Mouse (Mus musculus): ENCODE results near the gene Npm1. TPM values are rescaled to one million over a fixed set of nuclear protein-coding genes. Genes with fewer than 3 reads are reported as not detected.

Gene Npm1
- polyA plus RNA-seq, 1 experiment from 2014 or later = 704 TPM

DNA sequence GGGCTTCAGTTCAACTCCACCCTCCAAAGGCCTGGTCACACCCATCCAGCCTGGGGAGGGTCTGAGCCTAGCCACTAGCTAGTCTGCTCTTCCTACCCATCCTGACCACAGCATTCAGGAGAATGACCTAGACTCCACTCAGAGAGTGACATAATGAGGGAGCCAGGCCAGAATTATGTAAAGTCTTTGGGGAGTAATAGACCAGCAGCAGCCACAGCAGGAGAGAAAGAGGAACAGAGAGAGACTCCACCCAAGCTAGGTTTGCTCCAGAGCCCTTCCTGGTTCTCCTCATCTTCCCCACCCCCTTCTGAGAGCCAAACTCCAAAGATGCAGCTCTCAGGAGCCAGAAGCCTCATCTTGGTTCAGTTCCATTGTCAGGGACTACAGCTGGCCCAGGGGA lies 35.9 kb downstream of the Npm1 start:
- Histone ChIP-seq H3K4me3 (replicated peaks; ENCODE audit: low read length) (no peak overlapping the region), H3K4me2 (ENCODE audit: low read depth, low read length) (no peak overlapping the region), H3K4me1 (ENCODE audit: control insufficient read depth, insufficient read depth, low read length) (no peaks in the 10 kb centered on the region), H3K27ac (ENCODE audit: low read length) (no peak overlapping the region), H3K9me3 (replicated peaks; ENCODE audit: control insufficient read depth, low read length) (no peaks in the 10 kb centered on the region), H3K36me3 (ENCODE audit: control insufficient read depth, insufficient read depth, low read length) (no peaks in the 10 kb centered on the region), H3K9ac (ENCODE audit: low read length) (no peak overlapping the region), H3K27me3 (ENCODE audit: control insufficient read depth, insufficient read depth, low read length) (no peaks in the 10 kb centered on the region)
- ATAC-seq (ENCODE audit: insufficient read depth, low FRiP score) = no peak

- H3K9ac ChIP-seq (ENCODE audit: low read length) = peak overlapping the region; percentile 40
- ATAC-seq (ENCODE audit: insufficient read depth, low FRiP score) = peak; percentile 49; the same call in 1 of the 2 replicates
- peak overlapping the region; percentile 61 for H3K4me2 ChIP-seq (ENCODE audit: low read depth, low read length)
- WGBS = 3% methylated on average over 37 of the region's 37 CpGs
- H3K4me3 ChIP-seq (replicated peaks; ENCODE audit: low read length) = peak overlapping the region; percentile 35
- no peaks in the 10 kb centered on the region for H3K4me1 ChIP-seq (ENCODE audit: control insufficient read depth, insufficient read depth, low read length)
- no peaks in the 10 kb centered on the region for H3K9me3 ChIP-seq (replicated peaks; ENCODE audit: control insufficient read depth, low read length)
- no peaks in the 10 kb centered on the region for H3K36me3 ChIP-seq (ENCODE audit: control insufficient read depth, insufficient read depth, low read length)
- H3K27ac ChIP-seq (ENCODE audit: low read length) = no peak overlapping the region
- no peaks in the 10 kb centered on the region for H3K27me3 ChIP-seq (ENCODE audit: control insufficient read depth, insufficient read depth, low read length)
These were observed 40.3 kb downstream of the Npm1 start for GRCm38 (mm10) chr11:33122575-33123268.

GRCm38 (mm10) chr11:33119556-33119955 lies 43.5 kb downstream of the Npm1 start:
- H3K36me3 ChIP-seq (ENCODE audit: control insufficient read depth, insufficient read depth, low read length) = no peaks in the 10 kb centered on the region
- H3K27me3 ChIP-seq (ENCODE audit: control insufficient read depth, insufficient read depth, low read length) = no peaks in the 10 kb centered on the region
- ATAC-seq (ENCODE audit: insufficient read depth, low FRiP score) = no peak
- H3K27ac ChIP-seq (ENCODE audit: low read length) = no peak overlapping the region
- no peaks in the 10 kb centered on the region for H3K9me3 ChIP-seq (replicated peaks; ENCODE audit: control insufficient read depth, low read length)
- no peak overlapping the region for H3K4me3 ChIP-seq (replicated peaks; ENCODE audit: low read length)
- H3K9ac ChIP-seq (ENCODE audit: low read length) = no peak overlapping the region
- no peak overlapping the region for H3K4me2 ChIP-seq (ENCODE audit: low read depth, low read length)
- no peaks in the 10 kb centered on the region for H3K4me1 ChIP-seq (ENCODE audit: control insufficient read depth, insufficient read depth, low read length)
- 70% methylated on average over 8 of the region's 8 CpGs for WGBS

DNA sequence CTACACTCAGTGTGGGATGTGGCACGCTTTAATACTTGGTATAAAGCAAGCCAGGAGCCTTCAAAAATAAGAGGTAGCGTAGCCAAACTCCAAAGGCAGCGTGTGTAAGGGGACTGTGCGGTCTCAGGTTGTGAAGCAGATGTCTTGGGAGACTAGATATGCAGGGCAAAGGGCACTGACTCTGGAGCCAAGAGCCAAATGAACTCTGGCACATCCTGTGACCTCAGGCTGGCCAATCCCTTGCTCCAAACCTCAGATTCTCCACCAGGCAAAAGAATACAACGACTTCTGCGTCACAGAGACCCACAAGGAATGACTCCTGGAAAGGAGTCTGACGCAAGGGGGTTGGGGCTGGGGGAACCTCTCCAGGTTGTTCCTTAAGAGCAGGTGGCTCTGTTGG lies 43.9 kb downstream of the Npm1 start:
- WGBS = 73% methylated on average over 7 of the region's 7 CpGs

GRCm38 (mm10) chr11:33118480-33118879 lies 44.5 kb downstream of the Npm1 start:
- ATAC-seq (ENCODE audit: insufficient read depth, low FRiP score) = no peak
- Histone ChIP-seq H3K4me1 (ENCODE audit: control insufficient read depth, insufficient read depth, low read length) (no peaks in the 10 kb centered on the region), H3K9ac (ENCODE audit: low read length) (no peak overlapping the region), H3K27me3 (ENCODE audit: control insufficient read depth, insufficient read depth, low read length) (no peaks in the 10 kb centered on the region), H3K27ac (ENCODE audit: low read length) (no peak overlapping the region), H3K9me3 (replicated peaks; ENCODE audit: control insufficient read depth, low read length) (no peaks in the 10 kb centered on the region), H3K4me3 (replicated peaks; ENCODE audit: low read length) (no peak overlapping the region), H3K4me2 (ENCODE audit: low read depth, low read length) (no peak overlapping the region), H3K36me3 (ENCODE audit: control insufficient read depth, insufficient read depth, low read length) (no peaks in the 10 kb centered on the region)
- 68% methylated on average over 6 of the region's 6 CpGs for WGBS

More for the DNA sequence above, 43.9 kb downstream of the Npm1 start:
- Histone ChIP-seq H3K4me2 (ENCODE audit: low read depth, low read length) (no peak overlapping the region), H3K9me3 (replicated peaks; ENCODE audit: control insufficient read depth, low read length) (no peaks in the 10 kb centered on the region), H3K4me1 (ENCODE audit: control insufficient read depth, insufficient read depth, low read length) (no peaks in the 10 kb centered on the region), H3K36me3 (ENCODE audit: control insufficient read depth, insufficient read depth, low read length) (no peaks in the 10 kb centered on the region), H3K27me3 (ENCODE audit: control insufficient read depth, insufficient read depth, low read length) (no peaks in the 10 kb centered on the region), H3K9ac (ENCODE audit: low read length) (no peak overlapping the region), H3K4me3 (replicated peaks; ENCODE audit: low read length) (no peak overlapping the region), H3K27ac (ENCODE audit: low read length) (no peak overlapping the region)
- no peak for ATAC-seq (ENCODE audit: insufficient read depth, low FRiP score)

GRCm38 (mm10) chr11:33115796-33116195 lies 47.2 kb downstream of the Npm1 start:
- H3K4me1 ChIP-seq (ENCODE audit: control insufficient read depth, insufficient read depth, low read length) = no peaks in the 10 kb centered on the region
- no peaks in the 10 kb centered on the region for H3K36me3 ChIP-seq (ENCODE audit: control insufficient read depth, insufficient read depth, low read length)
- no peak overlapping the region for H3K27ac ChIP-seq (ENCODE audit: low read length)
- H3K9ac ChIP-seq (ENCODE audit: low read length) = no peak overlapping the region
- no peak overlapping the region for H3K4me3 ChIP-seq (replicated peaks; ENCODE audit: low read length)
- no peaks in the 10 kb centered on the region for H3K27me3 ChIP-seq (ENCODE audit: control insufficient read depth, insufficient read depth, low read length)
- no peak for ATAC-seq (ENCODE audit: insufficient read depth, low FRiP score)
- H3K4me2 ChIP-seq (ENCODE audit: low read depth, low read length) = no peak overlapping the region
- no peaks in the 10 kb centered on the region for H3K9me3 ChIP-seq (replicated peaks; ENCODE audit: control insufficient read depth, low read length)
- 86% methylated on average over 3 of the region's 3 CpGs for WGBS

- Histone ChIP-seq H3K4me1 (ENCODE audit: control insufficient read depth, insufficient read depth, low read length) (no peaks in the 10 kb centered on the region), H3K4me2 (ENCODE audit: low read depth, low read length) (no peak overlapping the region), H3K9me3 (replicated peaks; ENCODE audit: control insufficient read depth, low read length) (no peaks in the 10 kb centered on the region), H3K4me3 (replicated peaks; ENCODE audit: low read length) (no peak overlapping the region), H3K36me3 (ENCODE audit: control insufficient read depth, insufficient read depth, low read length) (no peaks in the 10 kb centered on the region), H3K27ac (ENCODE audit: low read length) (no peak overlapping the region), H3K9ac (ENCODE audit: low read length) (no peak overlapping the region), H3K27me3 (ENCODE audit: control insufficient read depth, insufficient read depth, low read length) (no peaks in the 10 kb centered on the region)
- 6% methylated on average over 1 of the region's 1 CpGs for WGBS
- ATAC-seq (ENCODE audit: insufficient read depth, low FRiP score) = no peak
These were observed 50.6 kb downstream of the Npm1 start for GRCm38 (mm10) chr11:33112407-33112806.

DNA sequence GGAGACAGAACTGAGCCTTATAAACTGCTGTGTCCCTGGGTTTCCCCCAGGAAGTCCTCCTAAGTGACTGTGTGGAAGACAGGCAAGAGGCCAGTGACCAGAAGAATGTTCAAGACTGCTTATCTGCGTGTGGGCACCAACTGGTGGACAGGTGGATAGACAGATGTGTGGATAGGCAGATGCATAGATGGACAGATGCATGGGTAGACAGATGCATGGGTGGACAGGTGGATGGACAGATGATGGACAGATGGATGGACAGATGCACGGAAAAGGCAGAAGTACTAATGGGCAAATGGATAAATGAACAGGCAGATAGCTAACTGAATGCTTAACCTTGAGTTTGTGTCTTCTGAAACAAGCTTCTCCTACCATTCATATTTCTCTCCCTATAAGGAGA lies 52.9 kb downstream of the Npm1 start:
- Histone ChIP-seq H3K9ac (ENCODE audit: low read length) (no peak overlapping the region), H3K4me2 (ENCODE audit: low read depth, low read length) (no peak overlapping the region), H3K9me3 (replicated peaks; ENCODE audit: control insufficient read depth, low read length) (no peaks in the 10 kb centered on the region), H3K27me3 (ENCODE audit: control insufficient read depth, insufficient read depth, low read length) (no peaks in the 10 kb centered on the region), H3K27ac (ENCODE audit: low read length) (no peak overlapping the region), H3K36me3 (ENCODE audit: control insufficient read depth, insufficient read depth, low read length) (no peaks in the 10 kb centered on the region), H3K4me1 (ENCODE audit: control insufficient read depth, insufficient read depth, low read length) (no peaks in the 10 kb centered on the region), H3K4me3 (replicated peaks; ENCODE audit: low read length) (no peak overlapping the region)
- no peak for ATAC-seq (ENCODE audit: insufficient read depth, low FRiP score)
- 70% methylated on average over 2 of the region's 2 CpGs for WGBS

DNA sequence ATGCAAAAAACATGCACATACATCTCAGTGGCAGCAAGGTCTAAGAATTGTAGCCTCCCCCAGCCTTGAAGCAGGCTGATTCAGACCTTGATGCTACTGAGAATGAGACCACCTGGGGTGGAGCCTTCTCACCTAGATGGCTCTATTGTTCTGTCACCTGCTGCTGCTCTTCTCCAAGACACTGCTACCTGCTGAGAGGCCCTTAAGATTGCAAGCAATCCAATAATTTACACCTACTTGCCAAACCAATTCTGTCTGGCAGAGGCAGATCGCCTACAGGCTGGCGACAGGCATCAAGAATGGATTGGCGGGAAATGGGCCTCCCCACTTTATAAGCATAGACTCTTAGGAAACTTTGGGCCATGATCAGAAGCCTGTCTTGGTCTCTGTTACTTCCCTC lies 55.5 kb downstream of the Npm1 start:
- H3K9me3 ChIP-seq (replicated peaks; ENCODE audit: control insufficient read depth, low read length) = no peaks in the 10 kb centered on the region
- H3K36me3 ChIP-seq (ENCODE audit: control insufficient read depth, insufficient read depth, low read length) = no peaks in the 10 kb centered on the region
- no peak overlapping the region for H3K4me3 ChIP-seq (replicated peaks; ENCODE audit: low read length)
- ATAC-seq (ENCODE audit: insufficient read depth, low FRiP score) = no peak
- no peaks in the 10 kb centered on the region for H3K27me3 ChIP-seq (ENCODE audit: control insufficient read depth, insufficient read depth, low read length)
- no peaks in the 10 kb centered on the region for H3K4me1 ChIP-seq (ENCODE audit: control insufficient read depth, insufficient read depth, low read length)
- no peak overlapping the region for H3K4me2 ChIP-seq (ENCODE audit: low read depth, low read length)
- no peak overlapping the region for H3K9ac ChIP-seq (ENCODE audit: low read length)
- 35% methylated on average over 3 of the region's 3 CpGs for whole genome bisulfite sequencing
- no peak overlapping the region for H3K27ac ChIP-seq (ENCODE audit: low read length)
